Mouse (Mus musculus): ENCODE results near the gene Pabpc1l. TPM values are rescaled to one million over a fixed set of nuclear protein-coding genes. Genes with fewer than 3 reads are reported as not detected.

Gene Pabpc1l
- polyA plus RNA-seq, 2 experiments: 0.22 TPM; not detected in 1

DNA sequence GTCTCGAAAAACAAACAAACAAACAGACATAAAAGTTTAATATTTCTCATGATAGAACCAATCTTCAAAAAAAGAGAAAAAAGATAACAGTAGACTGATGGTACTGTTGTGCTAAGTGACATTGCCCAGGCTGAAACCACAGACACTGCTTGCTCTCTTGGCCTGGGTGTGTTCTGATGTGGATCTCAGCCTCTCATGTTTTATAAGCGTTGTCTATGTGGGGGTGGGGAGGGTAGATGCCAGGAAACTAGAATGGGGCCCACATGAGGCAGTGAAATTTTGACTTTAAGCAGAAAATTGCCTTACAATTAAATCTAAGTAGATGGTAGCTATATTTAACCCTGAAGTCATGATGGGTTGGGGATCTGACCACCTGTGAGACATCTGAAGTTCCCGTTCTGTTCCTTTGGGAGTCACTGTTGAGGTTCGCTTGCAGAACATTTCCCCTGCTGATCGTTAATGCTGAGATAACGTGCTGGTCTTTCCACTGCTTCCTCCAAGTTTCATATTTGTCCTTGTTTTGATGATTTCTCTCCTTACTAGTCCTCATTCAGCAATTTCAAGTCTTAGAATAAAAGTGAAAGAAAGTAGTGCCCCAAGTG is 62.3 kb downstream of the Pabpc1l start:
- 0 out of 4 replicates have a peak, but pooled peaks cover 0 to 4% of the 10 kb centered on the region in 2 experiments for H3K4me1 ChIP-seq (replicated peaks; ENCODE audit: control insufficient read depth in 2 of 2, insufficient read depth in 2 of 2, low read length in 1 of 2)
- no peaks in the 10 kb centered on the region for H3K9me3 ChIP-seq (ENCODE audit: control insufficient read depth, low read length)
- ATAC-seq (ENCODE audit: insufficient read depth) (no peak), DNase-seq (ENCODE audit: low read depth in 3 of 3, low spot score in 3 of 3) (no peak)
- H3K4me2 ChIP-seq (ENCODE audit: low read depth): no peak overlapping the region
- H3K27me3 ChIP-seq (ENCODE audit: control insufficient read depth, insufficient read depth, low read length): no peaks in the 10 kb centered on the region
- WGBS (ENCODE audit: insufficient replicate concordance): 55% methylated on average over 6 of the region's 6 CpGs
- H3K4me3 ChIP-seq (ENCODE audit: insufficient read depth in 1 of 2, low read depth in 2 of 2, low read length in 2 of 2): no peak overlapping the region
- no peak overlapping the region for H3K27ac ChIP-seq
- H3K36me3 ChIP-seq (replicated peaks; ENCODE audit: control insufficient read depth, insufficient read depth, low read depth): peaks cover 19% of the 10 kb centered on the region
- TF ChIP-seq CTCF (IDR thresholded peaks at IDR 0.05; ENCODE audit: low read depth) (no peak), EP300 (IDR thresholded peaks at IDR 0.05; ENCODE audit: low read depth) (no peak)
- H3K9ac ChIP-seq (replicated peaks): no peak overlapping the region

DNA sequence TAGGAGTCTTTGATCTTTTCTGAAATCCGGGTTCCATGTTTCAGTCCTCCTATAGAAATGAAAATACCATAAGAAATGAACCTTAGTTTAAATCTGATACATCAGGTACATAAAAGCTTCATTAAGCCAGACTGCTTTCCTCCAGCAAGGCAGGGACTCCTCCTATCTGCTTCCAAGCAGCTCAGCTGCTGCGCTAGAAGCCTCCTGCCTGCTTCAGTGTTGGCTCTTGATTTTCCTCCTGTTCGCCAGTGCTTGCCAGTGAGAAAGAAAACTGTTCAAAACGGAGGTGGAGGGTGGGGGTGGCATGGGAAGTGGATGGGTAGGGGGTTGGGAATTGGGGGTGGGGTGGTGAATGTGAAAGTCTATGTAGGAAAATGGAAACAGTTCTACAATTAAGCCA is 64.3 kb downstream of the Pabpc1l start:
- H3K4me3 ChIP-seq (ENCODE audit: insufficient read depth in 1 of 2, low read depth in 2 of 2, low read length in 2 of 2): no peak overlapping the region
- H3K4me1 ChIP-seq (replicated peaks; ENCODE audit: control insufficient read depth in 2 of 2, insufficient read depth in 2 of 2, low read length in 1 of 2): no peaks in the 10 kb centered on the region
- no peak overlapping the region for H3K27ac ChIP-seq
- no peaks in the 10 kb centered on the region for H3K9me3 ChIP-seq (ENCODE audit: control insufficient read depth, low read length)
- H3K9ac ChIP-seq (replicated peaks): no peak overlapping the region
- H3K4me2 ChIP-seq (ENCODE audit: low read depth): no peak overlapping the region
- DNase-seq (ENCODE audit: low read depth in 3 of 3, low spot score in 3 of 3) (no peak), ATAC-seq (ENCODE audit: insufficient read depth) (no peak)
- WGBS (ENCODE audit: insufficient replicate concordance): 82% methylated on average over 4 of the region's 4 CpGs
- no peaks in the 10 kb centered on the region for H3K27me3 ChIP-seq (ENCODE audit: control insufficient read depth, insufficient read depth, low read length)
- peaks cover 16% of the 10 kb centered on the region for H3K36me3 ChIP-seq (replicated peaks; ENCODE audit: control insufficient read depth, insufficient read depth, low read depth)
- TF ChIP-seq CTCF (IDR thresholded peaks at IDR 0.05; ENCODE audit: low read depth): no peak
- TF ChIP-seq EP300 (IDR thresholded peaks at IDR 0.05; ENCODE audit: low read depth): no peak

DNA sequence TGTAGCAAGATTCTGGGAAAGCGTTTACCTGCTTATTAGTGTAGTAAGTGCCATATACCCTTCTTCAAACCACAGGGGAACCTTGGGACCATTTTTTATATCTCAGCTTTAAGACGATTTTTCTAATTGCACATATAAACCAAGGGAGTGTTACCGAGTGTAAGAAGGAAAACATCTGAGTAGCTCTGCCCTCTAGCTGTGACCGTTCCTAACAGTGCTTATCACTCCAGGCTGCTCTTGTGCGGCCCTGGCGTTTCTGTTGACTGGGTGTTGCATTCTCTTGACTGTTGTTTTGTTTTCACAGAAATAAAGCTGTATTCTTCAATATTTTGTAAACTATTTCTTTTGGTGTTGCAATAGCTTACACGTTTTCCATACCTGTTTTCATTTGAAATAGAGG is 68.9 kb downstream of the Pabpc1l start:
- Histone ChIP-seq H3K4me3 (ENCODE audit: insufficient read depth in 1 of 2, low read depth in 2 of 2, low read length in 2 of 2) (no peak overlapping the region), H3K36me3 (replicated peaks; ENCODE audit: control insufficient read depth, insufficient read depth, low read depth) (peaks cover 6% of the 10 kb centered on the region; the same call in 1 of the 2 replicates), H3K4me1 (replicated peaks; ENCODE audit: control insufficient read depth in 2 of 2, insufficient read depth in 2 of 2, low read length in 1 of 2) (no peaks in the 10 kb centered on the region), H3K27ac (no peak overlapping the region), H3K9ac (replicated peaks) (no peak overlapping the region), H3K27me3 (ENCODE audit: control insufficient read depth, insufficient read depth, low read length) (no peaks in the 10 kb centered on the region), H3K9me3 (ENCODE audit: control insufficient read depth, low read length) (no peaks in the 10 kb centered on the region), H3K4me2 (ENCODE audit: low read depth) (no peak overlapping the region)
- 44% methylated on average over 7 of the region's 7 CpGs for WGBS (ENCODE audit: insufficient replicate concordance)
- DNase-seq (ENCODE audit: low read depth in 3 of 3, low spot score in 3 of 3): no peak
- no peak for ATAC-seq (ENCODE audit: insufficient read depth)
- TF ChIP-seq CTCF (IDR thresholded peaks at IDR 0.05; ENCODE audit: low read depth) (no peak), EP300 (IDR thresholded peaks at IDR 0.05; ENCODE audit: low read depth) (no peak)

DNA sequence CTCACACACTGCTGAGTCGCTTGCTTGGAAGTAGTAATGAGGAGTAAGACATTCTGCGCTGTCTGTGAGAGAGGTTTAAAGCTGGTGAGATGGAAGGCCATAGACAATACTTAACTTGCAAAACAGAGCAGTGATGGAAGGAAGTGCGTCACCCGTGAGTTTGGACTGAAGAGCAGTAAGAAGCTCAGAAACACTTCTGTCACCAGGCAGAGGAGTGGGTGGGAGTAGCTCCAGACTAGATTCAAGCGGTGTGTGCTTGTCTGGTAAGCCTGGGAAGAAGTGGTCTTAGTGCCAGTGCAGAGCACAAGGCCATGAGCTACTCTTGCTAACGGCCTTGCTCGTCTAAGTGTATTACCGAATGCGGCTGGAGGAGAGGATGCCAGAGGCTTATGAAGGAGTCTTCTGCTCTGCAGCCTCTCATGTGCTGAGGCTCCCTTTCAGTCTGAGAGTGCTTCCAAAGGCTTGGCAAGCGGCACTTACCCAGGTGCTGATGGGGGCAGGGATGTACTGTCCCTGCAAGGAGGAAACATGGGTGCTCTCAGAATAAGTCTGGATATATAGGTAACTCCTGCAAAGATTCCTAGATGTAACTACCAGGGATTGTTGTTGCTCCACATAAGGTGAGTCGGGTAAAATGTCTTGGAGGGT is 73.5 kb downstream of the Pabpc1l start:
- H3K4me3 ChIP-seq (ENCODE audit: insufficient read depth in 1 of 2, low read depth in 2 of 2, low read length in 2 of 2): no peak overlapping the region
- H3K36me3 ChIP-seq (replicated peaks; ENCODE audit: control insufficient read depth, insufficient read depth, low read depth): peaks cover 12% of the 10 kb centered on the region
- H3K27me3 ChIP-seq (ENCODE audit: control insufficient read depth, insufficient read depth, low read length): no peaks in the 10 kb centered on the region
- no peaks in the 10 kb centered on the region for H3K9me3 ChIP-seq (ENCODE audit: control insufficient read depth, low read length)
- 80% methylated on average over 11 of the region's 11 CpGs for WGBS (ENCODE audit: insufficient replicate concordance)
- ATAC-seq (ENCODE audit: insufficient read depth): no peak
- H3K4me1 ChIP-seq (replicated peaks; ENCODE audit: control insufficient read depth in 2 of 2, insufficient read depth in 2 of 2, low read length in 1 of 2): no peaks in the 10 kb centered on the region
- H3K4me2 ChIP-seq (ENCODE audit: low read depth): no peak overlapping the region
- H3K9ac ChIP-seq (replicated peaks): no peak overlapping the region
- DNase-seq (ENCODE audit: low read depth in 3 of 3, low spot score in 3 of 3): no peak
- TF ChIP-seq EP300 (IDR thresholded peaks at IDR 0.05; ENCODE audit: low read depth) (no peak), CTCF (IDR thresholded peaks at IDR 0.05; ENCODE audit: low read depth) (no peak)
- H3K27ac ChIP-seq: no peak overlapping the region

Other genes with a start within 250 kb of the Pabpc1l start
- not detected in 2 replicates for gene Ccn5, start 204.6 kb upstream of the Pabpc1l start, polyA plus RNA-seq (2012; rRNA removed)
- gene Ccn5, start 204.6 kb upstream of the Pabpc1l start, polyA plus RNA-seq (2014; fragmentation: Nextera tagmentation; extraction: Ambion mirVana): 0.11 TPM in 1 of 2 replicates, not detected in the other
- gene Kcnk15, start 171.8 kb upstream of the Pabpc1l start, polyA plus RNA-seq (2012; rRNA removed): not detected in 2 replicates
- not detected in 2 replicates for gene Kcnk15, start 171.8 kb upstream of the Pabpc1l start, polyA plus RNA-seq (2014; fragmentation: Nextera tagmentation; extraction: Ambion mirVana)
- gene Rims4, start 106.8 kb upstream of the Pabpc1l start, polyA plus RNA-seq (2012; rRNA removed): 0.12 and 0.13 TPM in 2 replicates
- gene Rims4, start 106.8 kb upstream of the Pabpc1l start, polyA plus RNA-seq (2014; fragmentation: Nextera tagmentation; extraction: Ambion mirVana): 0.14 and 0.19 TPM in 2 replicates
- gene Ywhab, start 30.5 kb upstream of the Pabpc1l start, polyA plus RNA-seq (2012; rRNA removed): 20.2 and 32.3 TPM in 2 replicates
- gene Ywhab, start 30.5 kb upstream of the Pabpc1l start, polyA plus RNA-seq (2014; fragmentation: Nextera tagmentation; extraction: Ambion mirVana): 79.6 and 88.4 TPM in 2 replicates
- gene Stk4, start 44.9 kb downstream of the Pabpc1l start, polyA plus RNA-seq (2012; rRNA removed): 8.0 and 11.8 TPM in 2 replicates
- 19.6 and 21.7 TPM in 2 replicates for gene Stk4, start 44.9 kb downstream of the Pabpc1l start, polyA plus RNA-seq (2014; fragmentation: Nextera tagmentation; extraction: Ambion mirVana)
- gene Tomm34, start 45.7 kb downstream of the Pabpc1l start, polyA plus RNA-seq (2012; rRNA removed): 10.1 and 11.6 TPM in 2 replicates
- 16.0 and 19.0 TPM in 2 replicates for gene Tomm34, start 45.7 kb downstream of the Pabpc1l start, polyA plus RNA-seq (2014; fragmentation: Nextera tagmentation; extraction: Ambion mirVana)
- gene Kcns1, start 145.7 kb downstream of the Pabpc1l start, polyA plus RNA-seq (2012; rRNA removed): 0.01 and 0.02 TPM in 2 replicates
- not detected in 2 replicates for gene Kcns1, start 145.7 kb downstream of the Pabpc1l start, polyA plus RNA-seq (2014; fragmentation: Nextera tagmentation; extraction: Ambion mirVana)
- gene Wfdc5, start 157.3 kb downstream of the Pabpc1l start, polyA plus RNA-seq (2012; rRNA removed): not detected in 2 replicates
- not detected in 2 replicates for gene Wfdc5, start 157.3 kb downstream of the Pabpc1l start, polyA plus RNA-seq (2014; fragmentation: Nextera tagmentation; extraction: Ambion mirVana)
- not detected in 2 replicates for gene Wfdc12, start 165.2 kb downstream of the Pabpc1l start, polyA plus RNA-seq (2012; rRNA removed)
- not detected in 2 replicates for gene Wfdc12, start 165.2 kb downstream of the Pabpc1l start, polyA plus RNA-seq (2014; fragmentation: Nextera tagmentation; extraction: Ambion mirVana)
- not detected in 2 replicates for gene Wfdc15a, start 174.7 kb downstream of the Pabpc1l start, polyA plus RNA-seq (2012; rRNA removed)
- gene Wfdc15a, start 174.7 kb downstream of the Pabpc1l start, polyA plus RNA-seq (2014; fragmentation: Nextera tagmentation; extraction: Ambion mirVana): not detected in 2 replicates
- 0.11 and 0.13 TPM in 2 replicates for gene Wfdc15b, start 196.2 kb downstream of the Pabpc1l start, polyA plus RNA-seq (2012; rRNA removed)
- not detected in 2 replicates for gene Wfdc15b, start 196.2 kb downstream of the Pabpc1l start, polyA plus RNA-seq (2014; fragmentation: Nextera tagmentation; extraction: Ambion mirVana)
- not detected in 2 replicates for gene Svs2, start 213.0 kb downstream of the Pabpc1l start, polyA plus RNA-seq (2012; rRNA removed)
- not detected in 2 replicates for gene Svs2, start 213.0 kb downstream of the Pabpc1l start, polyA plus RNA-seq (2014; fragmentation: Nextera tagmentation; extraction: Ambion mirVana)
- gene Svs3b, start 231.2 kb downstream of the Pabpc1l start, polyA plus RNA-seq (2012; rRNA removed): not detected in 2 replicates
- gene Svs3b, start 231.2 kb downstream of the Pabpc1l start, polyA plus RNA-seq (2014; fragmentation: Nextera tagmentation; extraction: Ambion mirVana): not detected in 2 replicates